Mouse (Mus musculus) layer of hippocampus, adult 9-11 months (tissue): ENCODE results near the gene Ak7.

ENCODE experiments used
- DNase-seq: peaks from one replicate; pipeline ENCODE4 v3.0.0; 2022

Gene Ak7

DNA sequence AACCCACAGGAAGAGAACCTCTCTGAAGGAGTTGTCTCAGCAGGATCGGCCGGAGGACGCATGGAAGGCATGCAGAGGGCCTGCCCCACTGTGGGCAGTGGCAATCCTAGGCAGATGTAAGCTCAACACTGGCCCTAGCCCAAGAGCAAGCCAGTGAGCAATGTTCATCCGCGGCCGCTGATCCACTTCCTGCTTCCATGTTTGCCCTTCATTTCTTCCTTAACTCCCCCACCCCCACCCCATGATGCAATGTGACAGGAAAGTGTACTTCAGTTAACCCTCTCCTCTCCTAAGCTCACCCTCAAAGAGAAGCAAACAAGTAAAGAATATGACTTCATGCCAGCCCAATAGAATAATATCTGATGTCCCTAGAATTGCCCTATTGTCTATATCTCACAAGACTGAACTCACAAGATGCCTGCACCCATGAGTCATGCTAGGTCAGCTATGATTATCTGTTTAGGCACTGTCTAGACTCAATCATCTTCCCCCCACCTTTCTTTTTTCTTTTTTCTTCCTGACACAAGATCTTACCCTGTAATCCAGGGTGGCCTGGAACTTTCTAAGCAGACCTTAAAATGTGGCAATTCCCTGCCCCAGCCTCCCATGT lies 25.2 kb downstream of the Ak7 start:
- DNase-seq = no peak

DNA sequence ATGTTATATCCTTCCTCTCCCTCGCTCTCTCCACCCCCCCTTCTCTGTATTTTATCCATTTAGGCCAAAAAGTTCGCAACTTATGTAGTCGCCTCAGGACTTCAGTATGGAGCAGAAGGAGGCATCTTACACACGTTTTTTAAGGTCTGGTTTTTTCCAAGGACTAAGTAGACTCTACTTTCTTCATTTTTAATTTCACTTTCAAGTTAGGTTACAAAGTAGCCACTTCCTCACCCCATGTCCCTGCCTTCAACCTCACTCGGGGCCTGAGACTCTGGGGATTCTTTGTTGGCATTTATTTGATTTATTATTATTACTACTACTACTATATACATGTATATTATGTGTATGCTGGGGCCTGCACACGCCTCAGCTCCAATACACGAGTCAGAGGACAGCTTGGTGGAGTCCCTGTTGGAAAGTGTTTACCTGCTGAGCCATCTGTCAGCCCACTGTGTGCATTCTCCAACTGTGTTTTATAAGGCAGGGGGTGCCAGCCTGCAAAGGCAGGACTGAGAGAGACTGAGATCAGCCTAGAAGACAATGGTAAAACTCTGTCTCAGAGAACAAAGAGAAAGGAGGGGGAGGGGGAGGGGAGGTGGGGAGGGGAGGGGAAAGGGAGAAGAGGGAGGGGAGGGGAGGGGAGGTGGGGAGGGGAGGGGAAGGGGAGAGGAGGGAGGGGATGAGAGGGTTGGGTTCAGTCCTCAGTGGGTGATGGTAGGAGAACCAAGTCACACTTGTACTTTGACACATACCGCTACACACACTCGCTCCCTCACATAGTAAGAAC lies 27.8 kb downstream of the Ak7 start:
- no peak for DNase-seq

DNA sequence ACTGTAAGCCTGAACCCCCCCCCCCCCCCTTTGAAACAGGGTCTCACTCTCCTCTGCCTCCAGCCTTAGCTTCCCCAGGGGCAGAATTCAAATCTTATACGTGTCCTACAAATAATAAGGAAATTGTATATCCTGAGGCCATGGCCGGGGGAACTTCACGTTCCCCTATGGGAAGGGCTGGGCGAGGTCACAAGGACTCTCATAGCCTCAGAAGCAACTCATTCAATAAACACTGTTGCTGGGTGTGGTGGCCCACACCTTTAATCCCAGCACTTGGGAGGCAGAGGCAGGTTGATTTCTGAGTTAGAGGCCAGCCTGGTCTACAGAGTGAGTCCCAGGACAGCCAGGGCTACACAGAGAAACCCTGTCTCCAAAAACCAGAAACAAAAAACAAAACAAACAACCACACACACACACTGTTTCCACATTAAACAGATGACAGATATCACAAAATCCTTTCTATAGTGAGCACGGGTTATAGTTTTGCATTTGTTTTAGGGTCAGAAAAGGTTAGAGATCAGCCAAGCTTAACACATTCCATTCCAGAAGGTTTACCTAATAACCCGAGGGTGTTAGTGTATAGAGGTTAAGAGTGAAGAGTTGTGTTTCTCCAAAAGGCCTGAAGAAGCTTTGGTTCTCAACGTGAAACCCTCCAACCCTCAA lies 29.6 kb downstream of the Ak7 start:
- no peak for DNase-seq

- DNase-seq = no peak
Observed at GRCm38 (mm10) chr12:105735889-105736251, 30.1 kb downstream of the Ak7 start.

DNA sequence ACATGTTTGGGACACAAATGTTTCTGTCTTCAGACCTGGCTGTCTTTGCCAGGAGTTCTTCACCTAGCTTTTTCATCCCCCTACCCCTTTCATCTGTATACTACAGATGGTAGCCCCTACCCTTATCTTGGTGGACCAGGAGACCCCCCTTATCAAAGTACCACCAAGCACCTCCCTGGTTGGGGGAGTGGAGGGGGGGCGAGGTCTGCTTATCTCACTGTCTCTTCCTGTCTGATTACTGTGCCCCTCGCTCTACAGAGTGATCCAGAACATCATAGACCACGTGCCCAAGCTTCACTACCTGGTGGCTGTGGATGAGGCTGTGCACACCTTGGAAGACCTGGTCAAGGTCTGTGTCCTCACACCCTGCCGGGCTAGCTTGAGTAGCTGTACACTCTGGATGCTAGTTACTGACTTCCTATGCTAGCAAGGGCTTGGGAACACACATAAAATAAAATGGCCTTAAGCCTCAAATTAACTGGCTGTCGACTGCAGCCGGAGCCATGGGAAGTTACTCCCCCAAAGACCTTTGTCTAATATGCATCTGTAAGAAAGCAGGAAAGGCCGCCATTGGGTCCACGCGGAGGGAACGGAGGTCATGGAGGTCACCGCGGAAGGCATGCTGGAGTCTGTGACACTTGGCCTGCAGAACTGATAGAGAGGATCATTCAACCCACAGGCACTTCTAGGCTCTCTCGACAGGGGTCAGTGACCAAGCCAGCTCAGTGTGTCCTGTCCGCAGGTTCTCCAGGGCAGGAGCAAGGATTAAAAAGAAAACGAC lies 32.7 kb downstream of the Ak7 start:
- no peak for DNase-seq

GRCm38 (mm10) chr12:105739656-105740055 lies 33.9 kb downstream of the Ak7 start:
- DNase-seq = no peak

DNA sequence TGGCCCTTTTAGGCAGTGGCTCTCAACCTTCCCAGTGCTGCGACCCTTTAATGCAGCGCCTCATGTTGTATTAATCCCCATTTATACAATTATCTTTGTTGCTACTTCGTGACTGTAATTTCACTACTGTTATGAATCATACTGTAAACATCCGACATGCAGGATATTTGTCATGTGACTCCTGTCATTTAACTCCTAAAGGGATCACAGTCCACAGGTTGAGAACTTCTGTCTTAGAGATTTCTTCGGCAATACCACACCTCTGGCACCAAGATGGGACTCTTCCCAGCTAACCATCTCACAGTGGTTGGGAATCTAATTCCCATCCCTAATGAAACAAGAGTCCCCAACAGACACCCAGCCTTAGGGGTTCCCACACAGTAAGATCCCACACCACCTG lies 42.3 kb downstream of the Ak7 start:
- no peak for DNase-seq

DNA sequence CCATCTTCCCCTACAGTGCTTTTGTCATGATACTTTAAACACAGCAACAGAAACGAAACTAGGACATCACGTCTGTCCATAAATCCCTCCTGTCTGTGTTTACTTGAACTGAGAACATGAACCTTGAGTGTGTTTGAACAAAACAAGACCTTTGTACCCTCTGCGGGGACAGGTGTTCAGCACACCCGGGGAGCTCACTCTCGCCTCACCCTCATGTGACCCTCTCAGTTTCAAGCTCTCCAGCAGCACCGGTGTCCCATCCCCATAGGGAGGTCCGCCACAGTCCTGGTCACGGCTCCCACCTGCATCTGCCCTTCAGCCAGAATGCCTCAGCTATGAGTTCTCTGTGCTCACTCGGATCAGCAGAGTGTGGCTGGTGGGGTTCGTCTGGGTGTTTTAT lies 48.0 kb downstream of the Ak7 start:
- DNase-seq = no peak

- no peak for DNase-seq
Observed at GRCm38 (mm10) chr12:105757816-105758497, 52.2 kb downstream of the Ak7 start.

DNA sequence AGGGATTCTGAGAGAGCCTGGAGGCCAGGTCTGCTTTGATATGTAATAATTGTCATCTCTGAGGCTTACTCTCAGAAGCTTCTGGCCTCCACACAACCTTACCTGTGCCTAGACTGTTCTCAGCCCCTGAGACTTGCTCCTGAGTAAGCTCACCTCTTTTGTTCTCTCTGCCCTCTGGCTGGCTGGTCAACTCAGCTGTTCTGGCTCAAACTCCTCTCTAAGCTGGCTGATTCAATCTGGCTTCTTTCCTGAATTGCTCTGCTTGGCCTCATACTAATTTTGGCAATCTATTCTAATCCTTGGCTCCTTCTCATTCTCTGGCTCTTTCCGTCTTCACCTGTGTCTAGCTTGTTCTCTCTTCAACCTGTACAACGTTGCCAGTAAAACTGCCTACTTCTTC lies 53.1 kb downstream of the Ak7 start:
- no peak for DNase-seq

DNA sequence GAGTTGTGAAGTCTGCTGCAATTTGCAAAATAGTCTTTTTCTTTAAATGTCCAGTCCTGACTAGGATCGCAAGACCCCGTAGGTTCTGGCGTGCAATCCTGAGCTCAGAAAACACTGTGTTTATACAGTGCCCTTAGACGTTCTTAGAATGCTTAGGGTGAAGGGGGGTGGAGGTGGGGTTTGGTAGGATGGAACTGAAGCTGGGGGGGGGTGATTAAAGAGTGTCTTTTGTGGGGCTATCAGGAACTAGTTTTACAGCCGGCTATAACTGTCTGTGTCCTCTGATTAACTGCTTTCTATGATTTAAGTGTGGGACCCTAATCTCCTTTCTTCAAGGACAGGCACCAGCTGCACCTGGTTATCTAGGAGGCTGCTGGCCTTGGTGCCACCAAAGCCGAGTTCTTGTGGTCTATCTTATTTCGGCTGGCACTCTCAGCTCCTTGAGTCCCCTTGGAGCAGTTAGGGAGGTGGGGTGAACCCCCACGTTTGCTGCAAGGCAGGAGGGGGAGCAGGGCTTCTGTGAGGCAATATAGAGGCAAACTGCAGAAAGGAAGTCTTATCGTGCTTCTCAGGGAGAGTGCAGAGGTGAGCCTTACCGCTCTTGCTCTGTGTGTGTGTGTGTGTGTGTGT lies 54.2 kb downstream of the Ak7 start:
- DNase-seq = no peak

- DNase-seq = no peak
Observed at GRCm38 (mm10) chr12:105761171-105761570, 55.4 kb downstream of the Ak7 start.

DNA sequence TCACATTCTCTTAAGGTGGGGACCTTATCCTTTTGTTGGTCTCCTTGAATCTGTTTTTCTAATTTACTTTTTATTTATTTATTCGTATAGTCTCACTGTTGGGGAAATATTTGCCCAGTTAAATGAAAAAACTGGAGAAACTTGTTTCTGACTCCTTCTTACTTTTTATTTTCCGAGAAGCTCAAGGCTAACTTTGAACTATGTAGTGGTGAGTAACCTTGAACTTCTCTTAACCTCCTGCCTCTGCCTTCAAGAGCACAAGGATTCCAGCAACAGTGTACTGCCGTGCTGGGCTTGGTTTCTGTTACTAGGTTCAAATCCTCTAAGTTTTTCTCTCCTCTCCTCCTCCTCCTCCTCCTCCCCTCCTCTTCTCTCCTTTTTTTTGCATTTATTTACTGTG lies 55.9 kb downstream of the Ak7 start:
- DNase-seq = no peak

- DNase-seq = no peak
Observed at GRCm38 (mm10) chr12:105769700-105770099, 63.9 kb downstream of the Ak7 start.

GRCm38 (mm10) chr12:105774871-105775270 lies 69.1 kb downstream of the Ak7 start:
- DNase-seq = no peak

- no peak for DNase-seq
Observed at GRCm38 (mm10) chr12:105777651-105778050, 71.9 kb downstream of the Ak7 start.

GRCm38 (mm10) chr12:105784196-105784999 lies 78.6 kb downstream of the Ak7 start, which contains the start of gene Papola:
TSS of gene Papola (plus strand) at chr12:105784694.
- DNase-seq = peak; percentile 92

DNA sequence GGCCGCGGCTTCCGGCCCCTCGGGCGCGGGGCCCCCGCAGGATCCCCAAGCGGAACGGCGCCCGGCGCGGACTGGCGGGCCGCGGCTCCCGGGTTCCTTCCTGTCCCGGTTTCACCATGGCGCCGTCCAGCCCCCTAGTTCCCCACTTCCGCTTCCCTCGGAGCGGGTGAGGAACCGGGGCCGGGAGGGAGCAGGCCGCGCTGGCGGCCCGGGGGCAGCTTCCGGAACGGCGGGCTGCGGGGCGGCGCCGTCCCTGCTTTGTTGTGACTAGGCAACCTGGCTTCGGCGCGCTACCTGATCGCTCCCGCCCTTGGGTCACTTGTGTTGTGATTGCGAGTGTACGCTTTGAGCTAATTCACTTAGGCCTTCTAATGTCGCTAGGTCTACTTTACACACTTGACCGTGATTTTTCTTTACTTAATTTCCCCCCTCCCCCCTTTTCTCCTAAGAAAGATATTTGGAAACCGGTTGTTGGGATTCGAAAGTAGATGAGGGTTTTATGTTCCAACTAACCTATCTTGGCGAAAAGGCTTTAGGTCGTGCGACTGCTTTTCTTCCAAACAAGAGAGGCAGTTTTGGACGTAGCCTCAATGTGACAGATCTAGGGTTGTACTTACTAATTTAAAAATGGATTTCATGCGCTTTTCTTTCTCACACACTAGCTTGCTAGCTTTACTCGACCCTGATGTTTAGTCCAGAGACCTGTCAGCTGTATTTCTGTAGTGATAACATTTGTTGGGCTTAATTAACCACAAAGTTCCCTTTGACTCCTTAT lies 79.4 kb downstream of the Ak7 start:
- peak; percentile 62 for DNase-seq

DNA sequence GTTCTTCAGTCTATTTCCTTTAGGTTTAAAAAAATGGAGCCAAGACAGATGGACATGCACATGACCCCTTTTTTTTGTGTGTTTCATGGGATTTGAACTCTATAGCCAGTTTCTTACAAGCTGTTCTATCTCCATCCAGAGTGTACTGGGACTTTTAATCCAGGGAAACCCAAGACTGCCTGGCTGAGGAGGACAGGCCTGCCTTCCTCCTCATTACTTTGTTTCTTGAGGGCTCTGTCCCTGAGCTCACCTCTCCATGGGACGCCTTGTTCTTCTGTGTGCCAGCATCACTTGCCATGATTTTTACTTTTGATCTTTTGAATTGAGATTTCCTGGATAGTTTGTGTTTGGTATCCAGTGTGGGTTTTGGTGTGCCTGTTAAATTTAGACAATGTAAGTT lies 80.3 kb downstream of the Ak7 start:
- DNase-seq = no peak

GRCm38 (mm10) chr12:105787626-105788025 lies 81.8 kb downstream of the Ak7 start:
- no peak for DNase-seq

DNA sequence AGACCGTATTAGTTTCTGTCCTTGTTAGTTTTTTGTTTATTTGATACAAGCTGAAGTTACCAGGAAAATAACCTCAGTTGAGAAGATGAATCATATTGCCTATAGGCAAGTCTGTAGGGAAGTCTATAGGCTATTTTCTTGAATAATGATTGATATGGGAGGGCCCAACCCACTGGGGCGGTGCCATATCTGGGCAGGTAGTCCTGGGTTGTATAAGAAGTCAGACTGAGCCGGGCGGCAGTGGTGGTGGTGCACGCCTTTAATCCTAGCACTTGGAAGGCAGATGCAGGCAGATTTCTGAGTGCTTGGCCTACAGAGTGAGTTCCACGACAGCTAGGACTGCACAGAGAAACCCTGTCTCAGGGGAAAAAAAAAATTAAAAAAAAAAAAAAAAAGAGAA lies 84.1 kb downstream of the Ak7 start:
- no peak for DNase-seq
